Mouse (Mus musculus): ENCODE measurements around the gene Apobr. TPM values are rescaled to one million over a fixed set of nuclear protein-coding genes. Genes with fewer than 3 reads are reported as not detected.

Apobr gene
- polyA plus RNA-seq (2012; rRNA removed) = 4.2 and 5.8 TPM in 2 replicates

DNA sequence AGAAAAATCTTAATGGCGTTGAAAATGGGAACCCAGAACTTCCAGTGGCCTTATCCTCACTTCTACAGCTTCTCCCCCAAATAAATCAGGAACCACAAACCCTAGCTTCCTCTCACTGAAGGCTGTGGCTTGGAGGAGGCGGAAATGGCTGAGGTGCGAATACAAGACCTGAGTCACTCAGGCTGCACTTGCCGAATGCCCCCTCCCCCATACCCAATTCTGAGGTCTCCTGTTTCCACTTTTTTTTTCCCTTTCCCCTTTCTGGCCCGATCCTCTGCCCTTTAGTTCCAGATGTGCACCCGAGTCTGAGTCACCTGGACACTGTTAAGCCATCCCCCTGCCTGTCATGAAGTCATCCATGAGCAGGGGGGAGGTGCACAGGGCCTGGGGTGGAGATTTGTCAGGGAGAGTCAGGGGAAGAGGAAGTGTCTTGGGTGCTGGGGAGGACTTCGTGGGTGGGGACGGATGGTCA lies at the start of gene Apobr:
Apobr (plus strand) TSS at position 437 of the 472 bp plus-strand sequence.

DNA sequence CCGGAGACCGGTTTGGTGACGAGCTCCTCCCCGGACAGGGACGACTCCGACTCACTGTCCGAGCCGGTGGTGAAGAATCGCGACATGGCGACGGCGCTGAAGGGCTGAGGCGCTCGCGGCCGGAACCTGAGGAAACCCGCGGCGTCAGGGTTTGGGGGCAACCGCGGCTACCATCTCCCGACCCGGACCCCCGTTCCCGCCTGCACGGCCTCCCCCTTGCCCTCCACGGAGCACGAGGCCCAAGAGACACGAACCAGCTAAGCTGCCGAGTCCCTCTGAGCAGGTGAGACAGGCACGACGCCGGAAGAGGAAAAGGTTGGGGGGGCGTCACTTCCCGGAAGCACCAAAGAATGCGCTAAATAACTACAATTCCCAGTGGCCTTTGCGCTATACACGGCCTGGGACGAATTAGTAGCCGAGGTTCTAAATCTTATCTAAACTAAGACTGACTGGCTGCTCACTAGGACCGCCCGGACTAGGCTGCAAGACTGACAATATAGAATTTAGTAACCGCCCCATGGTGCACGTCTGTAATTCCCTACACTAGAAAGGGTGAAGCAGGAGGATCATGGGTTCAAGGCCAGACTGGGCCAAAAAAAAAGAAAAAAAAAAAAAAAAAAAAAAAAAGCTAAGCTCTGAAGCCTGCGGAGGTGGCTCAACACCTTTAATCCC lies 18.5 kb upstream of the Apobr start, which contains the start of gene Eif3c:
Eif3c (minus strand) TSS at position 318 of the 672 bp plus-strand sequence.

DNA sequence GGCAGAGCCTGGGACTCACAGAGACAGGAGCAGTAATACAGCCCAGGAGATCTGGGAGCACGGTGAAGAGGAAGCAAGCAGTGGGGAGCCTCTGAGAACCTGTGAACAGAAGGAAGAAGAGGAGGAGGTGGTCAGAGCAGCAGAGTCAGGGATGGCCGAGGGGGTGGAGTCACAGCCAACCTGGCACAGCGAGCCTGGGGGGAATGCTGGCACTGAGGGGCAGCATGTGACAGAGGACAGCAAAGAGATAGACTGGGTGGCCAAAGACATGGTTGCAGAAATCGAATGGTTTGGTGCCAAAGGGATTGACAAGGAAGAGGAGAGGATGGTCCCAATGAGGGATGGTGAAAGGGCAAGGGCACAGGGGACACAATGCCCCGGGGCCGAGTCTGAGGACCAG lies 975 bp downstream of the Apobr start, which contains the start of gene Cln3:
Cln3 (minus strand) TSS at position 101 of the 400 bp plus-strand sequence.

DNA sequence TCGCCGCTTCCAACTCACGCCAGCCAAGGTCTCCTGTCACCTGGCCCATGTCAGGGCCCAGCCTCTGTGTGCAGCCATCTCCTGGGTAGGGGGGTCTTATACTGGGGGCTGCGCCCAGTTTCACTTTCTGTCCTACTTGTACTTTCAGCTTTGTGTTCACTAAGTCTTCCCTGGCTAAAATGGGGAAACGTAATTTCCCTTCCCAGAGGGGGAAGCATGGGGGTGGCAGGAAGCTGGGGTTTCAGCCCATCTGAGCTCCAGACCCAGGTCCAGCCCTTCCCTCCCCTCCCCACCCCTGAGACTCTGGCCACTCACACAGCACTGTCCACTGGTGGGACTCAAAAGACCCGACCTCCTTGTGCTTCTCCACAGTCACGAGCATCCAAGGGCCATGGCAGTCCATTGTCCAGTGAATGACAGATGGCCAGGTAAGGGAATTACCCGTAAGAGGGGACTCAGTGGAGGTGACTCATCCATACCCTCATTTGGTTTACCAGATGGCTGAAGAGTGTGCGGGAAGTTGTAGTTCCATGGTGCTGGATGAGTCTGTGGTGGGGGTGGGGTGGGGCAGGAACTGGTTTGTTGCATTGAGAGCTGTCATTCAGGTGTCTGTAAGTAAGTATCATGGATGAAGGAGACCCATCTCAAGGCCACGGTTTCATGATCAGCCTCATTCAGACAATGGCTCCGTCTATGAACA lies 10.3 kb downstream of the Apobr start, which contains the start of gene Il27:
Il27 (minus strand) TSS at position 80 of the 700 bp plus-strand sequence.

DNA sequence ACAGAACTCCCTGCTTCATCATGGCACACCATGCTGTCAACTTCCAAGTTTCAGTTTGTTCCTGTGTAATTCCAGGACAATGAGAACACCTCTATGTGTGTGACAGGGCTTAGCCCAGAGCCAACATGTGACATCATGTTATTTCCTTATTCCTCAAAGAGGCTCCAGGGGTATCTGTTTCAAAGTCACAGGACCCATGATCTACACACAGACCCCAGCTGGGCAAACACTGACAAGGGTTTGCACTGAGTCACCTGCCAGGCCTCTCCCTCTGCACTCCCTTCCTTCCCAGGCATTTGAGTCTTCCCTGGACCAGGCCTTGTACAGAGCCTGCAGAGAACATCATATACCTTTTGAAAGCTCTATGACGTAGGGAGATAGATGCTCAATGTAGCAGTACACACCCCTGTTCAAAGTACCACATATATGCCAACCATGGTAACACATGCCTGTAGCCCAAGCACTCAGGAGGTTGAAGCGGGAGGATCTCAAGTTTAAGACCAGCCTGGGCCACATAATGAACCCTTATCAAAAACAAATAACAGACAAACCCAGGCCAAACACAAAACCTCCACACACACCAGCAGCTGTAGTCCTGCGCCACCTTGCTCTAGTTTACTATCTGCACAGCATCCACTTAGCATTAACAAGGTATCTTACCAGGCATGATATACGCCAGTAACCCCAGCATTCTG lies 46.2 kb downstream of the Apobr start, which contains the start of gene Nupr1:
Nupr1 (minus strand) TSS at position 38 of the 695 bp plus-strand sequence.

Other genes starting within 250 kb of the Apobr start
- 7.4 and 7.7 TPM in 2 replicates for gene Lat, start 215.4 kb upstream of the Apobr start, polyA plus RNA-seq (2012; rRNA removed)
- 28.2 and 28.3 TPM in 2 replicates for gene Spns1, start 207.5 kb upstream of the Apobr start, polyA plus RNA-seq (2012; rRNA removed)
- 4.7 and 5.4 TPM in 2 replicates for gene Nfatc2ip, start 188.2 kb upstream of the Apobr start, polyA plus RNA-seq (2012; rRNA removed)
- gene Cd19, start 170.1 kb upstream of the Apobr start, polyA plus RNA-seq (2012; rRNA removed) = 6.5 and 8.9 TPM in 2 replicates
- 6.4 and 6.5 TPM in 2 replicates for gene Rabep2, start 156.2 kb upstream of the Apobr start, polyA plus RNA-seq (2012; rRNA removed)
- 0.16 and 0.67 TPM in 2 replicates for gene Atp2a1, start 121.8 kb upstream of the Apobr start, polyA plus RNA-seq (2012; rRNA removed)
- gene Sh2b1, start 109.5 kb upstream of the Apobr start, polyA plus RNA-seq (2012; rRNA removed) = 17.2 and 21.4 TPM in 2 replicates
- 66.4 and 78.6 TPM in 2 replicates for gene Tufm, start 97.6 kb upstream of the Apobr start, polyA plus RNA-seq (2012; rRNA removed)
- gene Atxn2l, start 81.5 kb upstream of the Apobr start, polyA plus RNA-seq (2012; rRNA removed) = 25.1 and 32.3 TPM in 2 replicates
- gene Eif3c, start 18.5 kb upstream of the Apobr start, polyA plus RNA-seq (2012; rRNA removed) = 49.9 and 50.0 TPM in 2 replicates
- gene Cln3, start 875 bp downstream of the Apobr start, polyA plus RNA-seq (2012; rRNA removed) = 17.9 and 19.2 TPM in 2 replicates
- 0.17 and 0.31 TPM in 2 replicates for gene Il27, start 10.0 kb downstream of the Apobr start, polyA plus RNA-seq (2012; rRNA removed)
- 10.2 and 11.1 TPM in 2 replicates for gene Nupr1, start 45.9 kb downstream of the Apobr start, polyA plus RNA-seq (2012; rRNA removed)
- 17.2 and 19.9 TPM in 2 replicates for gene Sgf29, start 64.4 kb downstream of the Apobr start, polyA plus RNA-seq (2012; rRNA removed)
- 166 and 169 TPM in 2 replicates for gene Sult1a1, start 91.5 kb downstream of the Apobr start, polyA plus RNA-seq (2012; rRNA removed)
- 25.7 and 39.5 TPM in 2 replicates for gene Bola2, start 110.5 kb downstream of the Apobr start, polyA plus RNA-seq (2012; rRNA removed)
- gene Slx1b, start 110.8 kb downstream of the Apobr start, polyA plus RNA-seq (2012; rRNA removed) = 5.9 and 7.2 TPM in 2 replicates
- 105 and 119 TPM in 2 replicates for gene Coro1a, start 122.8 kb downstream of the Apobr start, polyA plus RNA-seq (2012; rRNA removed)
- gene Mapk3, start 174.7 kb downstream of the Apobr start, polyA plus RNA-seq (2012; rRNA removed) = 44.6 and 47.3 TPM in 2 replicates
- gene Gdpd3, start 181.4 kb downstream of the Apobr start, polyA plus RNA-seq (2012; rRNA removed) = 3.1 and 4.0 TPM in 2 replicates
- gene Ypel3, start 192.0 kb downstream of the Apobr start, polyA plus RNA-seq (2012; rRNA removed) = 84.2 and 96.1 TPM in 2 replicates
- 1.6 TPM in 2 replicates for gene Tbx6, start 196.5 kb downstream of the Apobr start, polyA plus RNA-seq (2012; rRNA removed)
- 70.6 and 72.5 TPM in 2 replicates for gene Ppp4c, start 207.6 kb downstream of the Apobr start, polyA plus RNA-seq (2012; rRNA removed)
- 0.75 and 1.6 TPM in 2 replicates for gene Fam57b, start 212.7 kb downstream of the Apobr start, polyA plus RNA-seq (2012; rRNA removed)
- gene 4930451I11Rik, start 246.7 kb downstream of the Apobr start, polyA plus RNA-seq (2012; rRNA removed) = not detected in 2 replicates

Measured in liver, embryonic 18 days (tissue).